Mouse (Mus musculus) MEL-GATA-1-ER (cell line): Measurements from ENCODE around the gene Rrm2.
"Not testable (repeated sequence)": the region's sequence is repeated elsewhere in the genome, so short reads cannot be mapped to it uniquely, and the experiment has no call there.

Source experiments
- DNase-seq: peaks from one replicate; pipeline ENCODE4 v3.0.0-alpha.2; 2012; ENCODE audit warnings: low read depth; ENCODE audit errors: extremely low read depth

Rrm2 gene

GRCm38 (mm10) chr12:24707954-24708823 lies at the start of gene Rrm2:
Gene Rrm2, plus strand, starts transcription at chr12:24708241.
- DNase-seq: peak; percentile 77

- DNase-seq: no peak
Observed at GRCm38 (mm10) chr12:24658998-24659397, 49.0 kb upstream of the Rrm2 start.

- DNase-seq: no peak
Observed at GRCm38 (mm10) chr12:24659923-24660322, 48.1 kb upstream of the Rrm2 start.

GRCm38 (mm10) chr12:24661100-24661499 lies 46.9 kb upstream of the Rrm2 start:
- no peak for DNase-seq

- DNase-seq: no peak
Observed at GRCm38 (mm10) chr12:24662131-24662530, 45.9 kb upstream of the Rrm2 start.

- no peak for DNase-seq
Observed at GRCm38 (mm10) chr12:24680096-24680491, 27.9 kb upstream of the Rrm2 start.

GRCm38 (mm10) chr12:24680492-24681285 lies 27.4 kb upstream of the Rrm2 start:
- no peak for DNase-seq

GRCm38 (mm10) chr12:24681286-24682023 lies 26.6 kb upstream of the Rrm2 start, which contains the start of gene Cys1:
Gene Cys1, minus strand, starts transcription at chr12:24681813.
- no peak for DNase-seq

GRCm38 (mm10) chr12:24682563-24682962 lies 25.5 kb upstream of the Rrm2 start:
- no peak for DNase-seq

GRCm38 (mm10) chr12:24683461-24683860 lies 24.6 kb upstream of the Rrm2 start:
- DNase-seq: no peak

- no peak for DNase-seq
Observed at GRCm38 (mm10) chr12:24686038-24686695, 21.9 kb upstream of the Rrm2 start.

GRCm38 (mm10) chr12:24686696-24687346 lies 21.2 kb upstream of the Rrm2 start:
- DNase-seq: no peak

GRCm38 (mm10) chr12:24690351-24690750 lies 17.7 kb upstream of the Rrm2 start:
- no peak for DNase-seq

- DNase-seq: peak; percentile 64
Observed at GRCm38 (mm10) chr12:24696500-24697483, 11.2 kb upstream of the Rrm2 start.

GRCm38 (mm10) chr12:24697484-24698204 lies 10.4 kb upstream of the Rrm2 start:
- DNase-seq: peak; percentile 75

- no peak for DNase-seq
Observed at GRCm38 (mm10) chr12:24698514-24698913, 9.5 kb upstream of the Rrm2 start.

- DNase-seq: no peak
Observed at GRCm38 (mm10) chr12:24699578-24699977, 8.5 kb upstream of the Rrm2 start.

- not testable (repeated sequence) for DNase-seq
Observed at GRCm38 (mm10) chr12:24701621-24702020, 6.4 kb upstream of the Rrm2 start.

GRCm38 (mm10) chr12:24703013-24703412 lies 5.0 kb upstream of the Rrm2 start:
- DNase-seq: no peak
